Mouse (Mus musculus) liver, postnatal 0 days (tissue): ENCODE measurements at regions not wholly inside any gene's neighbourhood (a gene's known extent, or its start where the extent isn't known, plus 50 kb on each side); places are given as distances from the start of the nearest gene placed in this dataset.
"Not testable (repeated sequence)": the region's sequence is repeated elsewhere in the genome, so short reads cannot be mapped to it uniquely, and the experiment has no call there.

Experiments
- CTCF ChIP-seq: sonication (generic); IDR thresholded peaks from 2 replicates; pipeline ENCODE4 v1.5.1; 2016; ENCODE audit warnings: antibody characterized with exemption, low read depth
- EP300 ChIP-seq: IDR thresholded peaks from 2 replicates; pipeline ENCODE4 v1.6.1; 2016; ENCODE audit warnings: antibody characterized with exemption, low read depth, mild to moderate bottlenecking

DNA sequence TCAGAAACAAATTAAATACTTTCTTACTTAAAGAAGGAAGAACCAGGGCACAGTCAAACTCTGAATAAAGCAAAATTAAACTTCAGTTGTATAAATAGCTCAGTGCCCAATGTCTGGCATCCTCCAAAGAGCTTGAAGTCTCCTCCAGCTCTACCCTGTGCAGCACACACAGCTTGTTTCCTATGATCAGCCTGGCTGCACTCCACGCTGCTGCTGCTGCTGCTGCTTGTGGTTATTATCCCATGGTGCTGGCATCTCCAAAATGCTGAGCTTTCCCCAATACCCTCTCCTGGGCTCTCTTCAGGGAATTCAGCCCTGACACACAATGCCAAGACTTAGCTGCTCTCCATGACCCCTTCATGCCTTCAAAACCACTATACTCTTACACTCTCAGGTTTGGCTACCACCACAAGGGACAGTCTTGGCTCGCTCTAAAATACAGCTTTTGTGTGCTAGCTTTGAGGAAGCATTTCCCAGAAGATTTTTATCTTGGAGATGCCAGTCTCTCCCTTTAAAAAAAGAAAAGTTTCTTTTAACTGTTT, 121.0 kb downstream of the Rab10 start:
- TF ChIP-seq CTCF, EP300: not testable (repeated sequence)
